Mouse (Mus musculus) cerebellum, adult 2 months (tissue): ENCODE measurements around the gene Wwox.

ENCODE experiments used
- CTCF ChIP-seq: fragments of 200-500 bp; IDR thresholded peaks from 2 replicates; pipeline ENCODE4 v1.5.1; 2011; ENCODE audit warnings: low read depth, mild to moderate bottlenecking, control low read depth, low read length, moderate library complexity, borderline replicate concordance; ENCODE audit not compliant: insufficient read depth
- POLR2A ChIP-seq: fragments of 200-500 bp; IDR thresholded peaks from 2 replicates; pipeline ENCODE4 v1.6.1; 2011; ENCODE audit warnings: low read length, control low read depth, borderline replicate concordance; ENCODE audit not compliant: insufficient read depth

- TF ChIP-seq CTCF (peak; percentile 12; the same call in 1 of the 2 replicates), POLR2A (no peak)
These were observed 21.1 kb downstream of the Wwox start for GRCm38 (mm10) chr8:114460600-114460999.
